Mouse (Mus musculus) hindbrain, embryonic 10.5 days (tissue): ENCODE measurements around the gene Spint4. TPM values are rescaled to one million over a fixed set of nuclear protein-coding genes. Genes with fewer than 3 reads are reported as not detected.
A peak's percentile ranks its signal among the peaks of the same experiment; 100 is the strongest.

Experiments used
- DNase-seq: peaks from one replicate; pipeline ENCODE4 v3.0.0-alpha.2; 2017; ENCODE audit warnings: low spot score
- H3K27ac ChIP-seq: fragments of 300-500 bp; sonication (generic); 2 replicates; pipeline ENCODE4 v1.5.1; 2016; ENCODE audit warnings: mild to moderate bottlenecking, moderate library complexity
- H3K27me3 ChIP-seq: fragments of 300-500 bp; sonication (generic); 2 replicates; pipeline ENCODE4 v1.6.1; 2016; ENCODE audit warnings: mild to moderate bottlenecking; ENCODE audit not compliant: poor library complexity, insufficient read depth, severe bottlenecking
- H3K36me3 ChIP-seq: fragments of 300-500 bp; sonication (generic); 2 replicates; pipeline ENCODE4 v1.6.1; 2016; ENCODE audit warnings: mild to moderate bottlenecking, moderate library complexity
- H3K4me1 ChIP-seq: fragments of 300-500 bp; sonication (generic); replicated peaks from 2 replicates; pipeline ENCODE4 v1.6.1; 2016; ENCODE audit warnings: mild to moderate bottlenecking
- H3K4me3 ChIP-seq: fragments of 300-500 bp; sonication (generic); 2 replicates; pipeline ENCODE4 v1.5.1; 2016; ENCODE audit warnings: mild to moderate bottlenecking, moderate library complexity
- H3K9me3 ChIP-seq: fragments of 300-500 bp; sonication (generic); 2 replicates; pipeline ENCODE4 v1.6.1; 2016; ENCODE audit warnings: mild to moderate bottlenecking, moderate library complexity
- WGBS: fragments of 180-500 bp; shearing (Covaris S2); methylation state at CpG from one replicate; pipeline ENCODE4 v1.1.7; 2016; 5-methylcytosine and 5-hydroxymethylcytosine counted together
- polyA plus RNA-seq: library from polyadenylated mRNA; unstranded; fragments of >200 nt; fragmentation: Nextera tagmentation; extraction: Ambion mirVana; gene quantifications from 2 replicates; pipeline ENCODE4 v1.2.1, GENCODE M21; 2016

Spint4 gene
- polyA plus RNA-seq, 1 experiment from 2014 or later, result not detected

- H3K36me3 ChIP-seq, result no peaks in the 10 kb centered on the region
- 78% methylated on average over 3 of the region's 3 CpGs for WGBS
- no peak overlapping the region for H3K27ac ChIP-seq
- no peak for DNase-seq
- no peak overlapping the region for H3K4me3 ChIP-seq
- no peaks in the 10 kb centered on the region for H3K27me3 ChIP-seq
- H3K9me3 ChIP-seq, result no peaks in the 10 kb centered on the region
- no peaks in the 10 kb centered on the region for H3K4me1 ChIP-seq
Observed at GRCm38 (mm10) chr2:164737377-164738090, 39.2 kb downstream of the Spint4 start.

- Histone ChIP-seq H3K27ac (no peak overlapping the region), H3K27me3 (no peaks in the 10 kb centered on the region), H3K4me1 (peaks cover 1% of the 10 kb centered on the region), H3K4me3 (no peak overlapping the region), H3K9me3 (no peaks in the 10 kb centered on the region), H3K36me3 (no peaks in the 10 kb centered on the region)
- no peak for DNase-seq
- WGBS, result 66% methylated on average over 7 of the region's 7 CpGs
Observed at GRCm38 (mm10) chr2:164739876-164740275, 41.6 kb downstream of the Spint4 start.

GRCm38 (mm10) chr2:164744987-164745386, 46.7 kb downstream of the Spint4 start:
- peaks cover 27% of the 10 kb centered on the region for H3K36me3 ChIP-seq
- H3K4me3 ChIP-seq, result peak overlapping the region; percentile 88
- H3K9me3 ChIP-seq, result no peaks in the 10 kb centered on the region
- peaks cover 20% of the 10 kb centered on the region for H3K4me1 ChIP-seq
- 75% methylated on average over 13 of the region's 13 CpGs for WGBS
- DNase-seq, result no peak
- H3K27me3 ChIP-seq, result no peaks in the 10 kb centered on the region
- H3K27ac ChIP-seq, result peak overlapping the region; percentile 95; the same call in 1 of the 2 replicates

- Histone ChIP-seq H3K36me3 (peaks cover 37% of the 10 kb centered on the region), H3K9me3 (no peaks in the 10 kb centered on the region), H3K27ac (peak within 1 kb of the TSS; percentile 95), H3K4me3 (peak within 1 kb of the TSS; percentile 88), H3K27me3 (no peaks in the 10 kb centered on the region), H3K4me1 (peaks cover 20% of the 10 kb centered on the region)
- peak; percentile 94 for DNase-seq
- WGBS, result under 1% methylated on average over 70 of the region's 70 CpGs
Observed at GRCm38 (mm10) chr2:164745843-164746479, 47.7 kb downstream of the Spint4 start, which contains the start of the genes Wfdc3 and Dnttip1. Wfdc3 (minus strand) TSS chr2:164745931. Dnttip1 (plus strand) TSS chr2:164745983.

GRCm38 (mm10) chr2:164746693-164747092, 48.4 kb downstream of the Spint4 start:
- H3K9me3 ChIP-seq, result no peaks in the 10 kb centered on the region
- 60% methylated on average over 8 of the region's 8 CpGs for WGBS
- H3K4me3 ChIP-seq, result peak overlapping the region; percentile 88
- H3K36me3 ChIP-seq, result peaks cover 44% of the 10 kb centered on the region
- H3K4me1 ChIP-seq, result peaks cover 20% of the 10 kb centered on the region
- H3K27ac ChIP-seq, result peak overlapping the region; percentile 95
- no peak for DNase-seq
- H3K27me3 ChIP-seq, result no peaks in the 10 kb centered on the region

- H3K4me1 ChIP-seq, result peaks cover 20% of the 10 kb centered on the region
- H3K27ac ChIP-seq, result no peak overlapping the region
- H3K9me3 ChIP-seq, result no peaks in the 10 kb centered on the region
- 86% methylated on average over 4 of the region's 4 CpGs for WGBS
- DNase-seq, result no peak
- peaks cover 59% of the 10 kb centered on the region for H3K36me3 ChIP-seq
- H3K27me3 ChIP-seq, result no peaks in the 10 kb centered on the region
- no peak overlapping the region for H3K4me3 ChIP-seq
Observed at GRCm38 (mm10) chr2:164748191-164748590, 49.9 kb downstream of the Spint4 start.

GRCm38 (mm10) chr2:164748991-164749390, 50.7 kb downstream of the Spint4 start:
- WGBS, result 88% methylated on average over 6 of the region's 6 CpGs
- DNase-seq, result no peak

More at GRCm38 (mm10) chr2:164748991-164749390, 50.7 kb downstream of the Spint4 start:
- H3K36me3 ChIP-seq, result peaks cover 67% of the 10 kb centered on the region
- H3K27ac ChIP-seq, result no peak overlapping the region
- H3K27me3 ChIP-seq, result no peaks in the 10 kb centered on the region
- H3K4me3 ChIP-seq, result no peak overlapping the region
- peaks cover 20% of the 10 kb centered on the region for H3K4me1 ChIP-seq
- H3K9me3 ChIP-seq, result no peaks in the 10 kb centered on the region

Other genes with a start within 250 kb of the Spint4 start
- gene Sys1, start 241.5 kb upstream of the Spint4 start, polyA plus RNA-seq, result 61.5 and 76.4 TPM in 2 replicates
- gene Gm20458, start 237.5 kb upstream of the Spint4 start, polyA plus RNA-seq, result 4.4 and 4.5 TPM in 2 replicates
- not detected in 2 replicates for gene Trp53tg5, start 224.8 kb upstream of the Spint4 start, polyA plus RNA-seq
- 1.9 and 3.3 TPM in 2 replicates for gene Dbndd2, start 212.4 kb upstream of the Spint4 start, polyA plus RNA-seq
- gene Pigt, start 201.0 kb upstream of the Spint4 start, polyA plus RNA-seq, result 39.7 and 48.8 TPM in 2 replicates
- gene Wfdc2, start 136.1 kb upstream of the Spint4 start, polyA plus RNA-seq, result 27.6 and 64.4 TPM in 2 replicates
- not detected in 2 replicates for gene Spint3, start 125.0 kb upstream of the Spint4 start, polyA plus RNA-seq
- not detected in 2 replicates for gene Wfdc6a, start 113.1 kb upstream of the Spint4 start, polyA plus RNA-seq
- gene Eppin, start 104.9 kb upstream of the Spint4 start, polyA plus RNA-seq, result not detected in 2 replicates
- not detected in 2 replicates for gene Wfdc6b, start 85.0 kb upstream of the Spint4 start, polyA plus RNA-seq
- gene Wfdc8, start 84.9 kb upstream of the Spint4 start, polyA plus RNA-seq, result not detected in 2 replicates
- not detected in 2 replicates for gene Wfdc16, start 59.7 kb upstream of the Spint4 start, polyA plus RNA-seq
- 0.51 TPM in 1 of 2 replicates, not detected in the other for gene Wfdc10, start 42.5 kb upstream of the Spint4 start, polyA plus RNA-seq
- not detected in 2 replicates for gene Wfdc9, start 41.9 kb upstream of the Spint4 start, polyA plus RNA-seq
- not detected in 2 replicates for gene Wfdc11, start 24.4 kb upstream of the Spint4 start, polyA plus RNA-seq
- 0.15 TPM in 1 of 2 replicates, not detected in the other for gene Wfdc13, start 13.4 kb upstream of the Spint4 start, polyA plus RNA-seq
- gene Spint5, start 16.8 kb downstream of the Spint4 start, polyA plus RNA-seq, result not detected in 2 replicates
- 0.85 and 1.4 TPM in 2 replicates for gene Wfdc3, start 47.4 kb downstream of the Spint4 start, polyA plus RNA-seq
- gene Dnttip1, start 47.5 kb downstream of the Spint4 start, polyA plus RNA-seq, result 81.3 and 87.4 TPM in 2 replicates
- gene Ube2c, start 71.4 kb downstream of the Spint4 start, polyA plus RNA-seq, result 588 and 602 TPM in 2 replicates
- not detected in 2 replicates for gene Tnnc2, start 81.5 kb downstream of the Spint4 start, polyA plus RNA-seq
- 10.8 and 13.7 TPM in 2 replicates for gene Snx21, start 87.3 kb downstream of the Spint4 start, polyA plus RNA-seq
- gene Acot8, start 106.4 kb downstream of the Spint4 start, polyA plus RNA-seq, result 16.5 and 17.7 TPM in 2 replicates
- 9.3 and 12.4 TPM in 2 replicates for gene Zswim3, start 106.6 kb downstream of the Spint4 start, polyA plus RNA-seq
- gene Zswim1, start 124.2 kb downstream of the Spint4 start, polyA plus RNA-seq, result 25.1 and 27.5 TPM in 2 replicates
- not detected in 2 replicates for gene Spata25, start 130.0 kb downstream of the Spint4 start, polyA plus RNA-seq
- 98.2 and 104 TPM in 2 replicates for gene Ctsa, start 134.4 kb downstream of the Spint4 start, polyA plus RNA-seq
- 4.3 and 5.1 TPM in 2 replicates for gene Neurl2, start 135.0 kb downstream of the Spint4 start, polyA plus RNA-seq
- 47.2 and 78.1 TPM in 2 replicates for gene Pltp, start 159.2 kb downstream of the Spint4 start, polyA plus RNA-seq
- 76.1 and 88.4 TPM in 2 replicates for gene Pcif1, start 180.8 kb downstream of the Spint4 start, polyA plus RNA-seq
- gene Zfp335, start 213.3 kb downstream of the Spint4 start, polyA plus RNA-seq, result 15.3 and 18.4 TPM in 2 replicates
- 0.56 and 1.2 TPM in 2 replicates for gene Mmp9, start 242.3 kb downstream of the Spint4 start, polyA plus RNA-seq